Mouse (Mus musculus) lung, postnatal 10 days (tissue): Measurements from ENCODE around the gene Nrm.

ENCODE experiments used
- DNase-seq: peaks from one replicate; pipeline ENCODE4 v3.0.0; 2021

The Nrm gene

DNA sequence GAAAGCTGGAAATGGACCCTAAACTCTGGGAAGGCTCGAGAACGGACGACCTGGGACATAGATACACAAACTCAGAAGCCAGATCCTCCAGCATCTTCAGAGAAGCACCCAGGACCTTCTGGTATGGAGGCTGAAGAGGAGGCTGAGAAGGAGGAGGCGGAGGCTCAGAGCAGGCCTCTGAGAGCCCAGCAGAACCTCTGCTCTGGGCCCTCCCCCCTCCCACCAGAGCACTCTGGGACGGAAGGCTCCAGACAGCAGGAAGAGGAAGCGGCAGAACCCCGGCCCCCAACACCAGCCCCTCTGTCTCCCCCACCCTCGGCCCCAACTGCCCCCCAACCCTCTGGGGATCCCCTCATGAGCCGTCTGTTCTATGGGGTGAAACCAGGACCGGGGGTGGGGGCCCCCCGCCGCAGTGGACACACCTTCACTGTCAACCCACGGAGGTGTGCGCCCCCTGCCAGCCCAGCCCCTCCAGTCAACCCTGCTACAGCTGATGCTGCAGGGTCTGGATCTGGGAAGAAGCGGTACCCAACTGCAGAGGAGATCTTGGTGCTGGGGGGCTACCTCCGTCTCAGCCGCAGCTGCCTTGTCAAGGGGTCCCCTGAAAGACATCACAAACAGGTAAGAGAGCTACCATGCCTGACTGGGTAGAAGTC, 7.2 kb downstream of the Nrm start:
- peak; percentile 62 for DNase-seq

DNA sequence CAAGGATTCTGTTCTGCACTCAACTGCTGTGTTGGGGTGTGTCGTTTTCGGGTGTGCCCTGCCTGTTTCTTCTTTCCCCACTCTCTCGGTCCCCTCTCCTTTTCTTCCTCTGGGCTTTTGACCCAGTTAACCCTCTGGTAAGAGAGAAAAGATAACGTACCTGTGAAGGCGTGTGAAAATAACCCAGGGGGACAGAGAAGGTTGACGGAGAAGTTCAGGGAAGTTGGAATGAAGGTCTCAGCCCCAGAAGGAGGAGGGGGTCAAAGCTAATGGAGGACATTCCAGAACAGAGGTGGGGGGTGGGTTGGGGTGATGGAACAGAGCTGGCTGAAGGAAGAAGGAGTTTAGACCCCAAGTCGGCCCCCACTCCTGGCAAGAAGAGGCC, 7.8 kb downstream of the Nrm start:
- no peak for DNase-seq

DNA sequence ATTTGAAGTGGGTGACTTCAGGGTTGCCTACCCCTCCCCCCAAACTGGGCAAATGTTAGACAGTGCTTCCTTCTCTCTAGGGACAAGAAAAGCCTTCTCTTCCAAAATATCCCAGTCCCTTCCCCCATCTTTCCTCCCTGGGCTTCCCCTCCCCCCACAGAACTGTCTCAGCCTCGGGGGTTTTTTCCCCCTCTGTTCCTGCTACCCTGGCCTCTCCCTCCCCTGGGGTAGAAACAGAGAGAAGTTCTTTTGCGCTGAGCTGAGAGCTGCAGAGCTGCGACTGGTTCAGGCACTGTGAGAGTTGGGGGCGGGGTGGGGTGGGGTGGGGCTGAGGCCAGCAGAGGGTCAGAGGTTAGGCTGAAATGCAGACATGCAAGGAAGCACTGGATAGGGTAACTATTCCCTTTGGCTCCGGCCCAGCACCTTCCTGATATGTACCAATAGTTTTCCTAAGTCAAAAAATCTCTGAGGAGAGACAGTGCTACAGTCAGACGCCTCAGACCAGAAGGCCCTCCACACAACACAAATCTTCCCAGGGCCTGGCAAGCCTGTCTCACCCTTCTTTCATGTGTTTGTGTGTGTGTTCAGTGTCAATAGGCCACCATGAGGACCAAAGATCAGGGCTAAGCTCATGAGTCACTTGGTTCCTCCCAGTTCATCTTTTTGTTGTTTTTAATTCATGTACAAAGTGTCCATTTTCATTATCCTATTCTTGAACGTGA, 8.4 kb downstream of the Nrm start:
- DNase-seq: peak; percentile 69

DNA sequence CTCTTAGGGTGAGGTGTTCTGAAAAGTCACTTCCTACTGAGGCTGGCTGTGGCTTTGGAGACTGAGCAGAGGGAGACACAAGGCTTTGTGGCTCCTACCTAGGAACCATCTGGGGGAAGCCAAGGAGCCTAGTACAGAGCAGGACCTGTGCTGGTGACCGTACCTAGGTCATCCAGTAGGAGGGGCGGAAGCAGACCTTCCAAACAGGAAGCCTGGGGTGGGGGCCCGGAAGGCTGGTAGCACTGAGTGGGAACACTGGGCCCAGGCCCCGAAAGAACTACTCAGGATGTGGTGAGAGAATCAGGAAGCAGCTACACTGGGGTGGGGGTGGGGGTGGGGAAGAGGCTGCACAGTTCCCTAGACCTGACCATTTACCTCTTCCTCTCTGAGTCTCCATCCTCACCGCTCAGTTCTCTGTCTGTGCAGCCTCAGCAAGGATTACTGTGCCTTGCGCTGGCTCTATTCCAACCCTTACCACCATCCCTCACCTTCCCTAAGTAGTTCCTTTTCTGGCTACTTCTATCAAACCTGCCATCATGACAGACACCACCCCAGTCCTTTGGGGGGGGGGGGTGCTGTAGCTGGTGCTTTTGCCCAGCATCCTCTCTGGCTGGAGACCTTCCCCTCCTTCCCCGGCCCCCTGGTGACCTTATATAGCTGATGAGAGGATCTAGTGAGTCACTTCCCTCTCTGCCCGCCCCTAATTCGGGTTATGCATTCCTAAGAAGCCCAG, 9.2 kb downstream of the Nrm start:
- DNase-seq: peak; percentile 84

DNA sequence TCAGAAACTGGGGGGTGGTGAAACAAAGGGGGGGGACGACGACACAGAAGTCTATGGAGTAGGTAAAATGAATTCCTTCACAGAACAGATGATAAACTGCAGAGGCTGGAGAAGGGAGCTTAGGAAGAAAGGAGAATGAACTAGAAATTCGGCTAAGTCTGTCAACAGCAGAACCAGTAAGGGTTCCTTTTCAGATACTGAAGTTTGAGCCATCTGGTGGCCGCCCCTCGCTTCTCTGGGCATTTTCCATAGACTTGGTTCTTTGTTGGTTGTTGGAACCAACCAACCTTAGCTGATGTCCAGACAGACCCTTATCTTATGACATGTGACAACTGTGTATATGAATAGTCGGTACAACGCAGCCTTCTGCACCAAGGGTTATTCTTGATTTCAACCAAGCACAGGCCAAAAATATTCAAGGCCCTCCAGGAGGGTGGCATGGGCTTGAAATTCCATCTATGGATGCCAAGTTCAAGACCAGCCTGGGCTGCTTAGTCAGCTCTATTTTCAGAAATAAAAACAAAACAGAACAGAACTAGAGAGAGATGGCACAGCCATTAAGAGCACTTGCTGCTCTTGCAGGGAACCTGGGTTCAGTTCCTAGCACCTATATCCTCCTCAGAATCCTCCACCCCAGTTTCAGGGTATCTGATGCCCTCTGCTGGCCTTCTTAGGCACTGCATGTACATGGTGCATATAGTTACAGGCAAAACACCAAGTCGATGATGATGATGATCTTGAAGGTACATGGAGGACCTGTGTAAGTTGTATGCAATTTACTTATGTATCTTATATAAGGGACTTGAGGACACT, 10.0 kb downstream of the Nrm start:
- DNase-seq: peak; percentile 54

DNA sequence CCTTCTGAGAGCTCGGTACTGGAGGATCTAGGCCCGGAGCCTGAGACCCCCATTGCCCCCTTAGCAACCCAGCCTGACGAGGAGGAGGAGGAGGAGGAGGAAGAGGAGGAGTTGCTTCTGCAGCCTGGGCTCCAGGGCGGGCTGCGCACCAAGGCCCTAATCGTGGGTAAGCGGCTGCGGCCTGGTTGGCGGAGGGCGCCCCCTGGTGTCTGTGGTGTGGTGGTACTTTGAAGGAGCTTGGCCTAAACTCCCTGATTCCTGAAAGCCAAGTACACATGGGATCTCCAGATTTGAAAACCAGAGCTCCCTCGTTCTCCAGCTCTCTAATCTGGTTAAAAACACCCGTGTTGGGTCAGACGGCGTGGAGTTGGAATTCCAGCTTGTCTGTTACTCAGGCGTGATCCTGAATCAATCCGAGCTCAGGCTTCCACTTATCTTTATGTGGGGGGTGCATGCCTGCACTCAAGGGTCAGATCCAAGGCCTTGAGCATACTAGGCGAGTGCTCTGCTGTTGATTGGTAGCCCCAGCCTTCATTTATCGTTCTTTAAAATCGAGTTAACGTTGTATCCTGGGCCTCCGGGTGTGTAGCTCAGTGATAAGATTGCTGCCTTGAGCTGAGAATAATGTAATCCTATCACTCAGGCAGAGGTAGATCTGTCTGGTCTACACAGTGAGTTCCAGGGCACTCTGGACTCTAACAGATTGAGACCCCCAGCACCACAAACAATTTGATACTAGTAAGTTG, 12.8 kb downstream of the Nrm start:
- DNase-seq: peak; percentile 93

DNA sequence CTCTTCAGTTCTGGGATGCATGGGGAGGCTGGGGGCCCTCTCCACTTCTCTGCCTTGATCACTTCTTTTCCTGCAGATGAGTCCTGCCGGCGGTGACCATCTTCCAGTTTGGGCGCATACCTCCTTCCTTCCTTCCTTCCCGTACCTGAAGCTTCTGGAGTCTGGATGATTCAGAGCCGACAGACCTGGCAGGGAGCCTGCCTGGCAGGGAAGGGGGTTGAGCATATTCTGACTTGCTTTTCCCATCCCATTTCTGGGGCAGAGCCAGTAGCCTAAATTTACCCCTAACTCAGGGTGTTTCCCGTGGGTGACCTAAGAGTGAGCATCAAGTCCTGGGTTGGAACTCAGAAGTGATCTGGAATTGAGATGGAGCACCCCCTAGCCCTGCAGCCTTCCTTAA, 13.6 kb downstream of the Nrm start:
- peak; percentile 15 for DNase-seq

DNA sequence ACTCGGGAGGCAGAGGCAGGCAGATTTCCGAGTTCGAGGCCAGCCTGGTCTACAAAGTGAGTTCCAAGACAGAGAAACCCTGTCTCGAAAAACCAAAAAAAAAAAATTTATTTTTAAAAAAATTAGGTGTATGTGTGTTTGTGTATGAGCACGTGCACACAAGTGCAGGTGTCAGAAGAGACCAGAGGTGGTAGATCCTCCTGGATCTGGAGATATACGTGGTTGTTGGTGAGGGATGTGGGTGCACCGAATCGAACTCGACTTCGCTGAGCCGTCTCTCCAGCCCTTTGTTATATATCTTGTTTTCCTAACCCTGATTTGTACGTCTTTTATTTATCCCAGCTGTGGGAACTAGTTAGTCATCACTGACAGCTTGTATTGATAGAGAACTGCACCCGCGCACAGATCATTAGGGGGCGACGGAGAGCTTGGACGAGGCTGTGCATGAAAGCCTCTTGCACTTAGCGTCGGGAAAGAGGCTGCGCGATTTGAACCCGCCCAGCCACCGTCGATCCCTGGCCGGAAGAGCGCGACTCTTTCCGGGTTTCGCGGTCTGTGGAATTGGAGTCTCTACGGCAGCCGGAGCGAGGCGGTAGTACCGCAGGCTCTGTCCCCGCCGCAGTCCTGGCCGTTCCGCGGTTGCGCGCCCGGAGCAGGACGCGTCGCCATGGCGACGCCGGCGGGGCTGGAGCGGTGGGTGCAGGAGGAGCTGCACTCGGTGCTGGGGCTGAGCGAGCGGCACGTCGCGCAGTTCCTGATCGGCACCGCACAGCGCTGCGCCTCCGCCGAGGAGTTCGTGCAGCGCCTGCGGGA, 18.3 kb downstream of the Nrm start, which contains the start of gene Dhx16:
Dhx16 (plus strand) TSS at position 575 of the 813 bp plus-strand sequence.
- peak; percentile 98 for DNase-seq

DNA sequence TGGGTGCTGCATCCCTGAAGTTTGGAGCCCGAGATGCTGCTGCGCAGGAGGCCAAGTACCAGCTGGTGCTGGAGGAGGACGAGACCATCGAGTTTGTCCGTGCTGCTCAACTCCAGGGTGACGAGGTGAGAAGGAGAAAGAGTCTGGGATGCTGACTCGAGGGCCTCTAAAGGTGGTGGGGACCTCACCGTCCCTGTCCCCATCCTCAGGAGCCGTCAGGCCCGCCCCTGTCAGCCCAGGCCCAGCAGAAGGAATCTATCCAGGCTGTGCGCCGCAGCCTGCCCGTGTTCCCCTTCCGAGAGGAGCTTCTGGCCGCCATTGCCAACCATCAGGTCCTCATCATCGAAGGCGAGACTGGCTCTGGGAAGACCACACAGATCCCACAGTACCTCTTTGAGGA, 21.8 kb downstream of the Nrm start:
- no peak for DNase-seq

DNA sequence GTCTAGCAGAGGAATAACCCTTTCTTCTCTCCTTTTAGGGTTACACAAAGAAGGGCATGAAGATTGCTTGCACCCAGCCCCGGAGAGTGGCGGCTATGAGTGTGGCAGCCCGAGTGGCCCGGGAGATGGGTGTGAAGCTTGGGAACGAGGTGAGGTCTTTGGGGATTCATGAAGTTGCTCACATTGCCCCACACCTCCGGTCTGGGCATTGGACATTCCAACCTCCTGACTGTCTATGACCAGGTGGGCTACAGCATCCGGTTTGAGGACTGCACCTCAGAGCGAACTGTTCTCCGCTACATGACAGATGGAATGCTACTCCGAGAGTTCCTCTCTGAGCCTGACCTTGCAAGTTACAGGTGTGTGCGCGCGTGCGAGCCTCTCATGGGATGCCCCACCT, 22.7 kb downstream of the Nrm start:
- DNase-seq: no peak

DNA sequence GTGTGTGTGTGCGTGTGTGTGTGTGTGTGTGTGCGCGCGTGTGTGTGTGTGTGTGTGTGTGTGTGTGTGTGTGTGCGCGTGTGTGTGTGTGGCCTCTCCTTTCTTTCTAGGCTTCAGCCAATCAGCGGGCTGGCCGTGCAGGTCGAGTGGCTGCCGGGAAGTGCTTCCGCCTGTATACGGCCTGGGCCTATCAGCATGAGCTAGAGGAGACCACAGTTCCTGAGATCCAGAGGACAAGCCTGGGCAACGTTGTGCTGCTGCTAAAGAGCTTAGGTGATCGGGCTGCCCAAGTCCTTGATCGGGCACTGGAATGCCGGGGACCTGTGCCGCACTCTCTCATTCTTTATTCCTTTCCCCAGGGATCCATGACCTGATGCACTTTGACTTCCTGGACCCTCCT, 26.6 kb downstream of the Nrm start:
- DNase-seq: no peak

DNA sequence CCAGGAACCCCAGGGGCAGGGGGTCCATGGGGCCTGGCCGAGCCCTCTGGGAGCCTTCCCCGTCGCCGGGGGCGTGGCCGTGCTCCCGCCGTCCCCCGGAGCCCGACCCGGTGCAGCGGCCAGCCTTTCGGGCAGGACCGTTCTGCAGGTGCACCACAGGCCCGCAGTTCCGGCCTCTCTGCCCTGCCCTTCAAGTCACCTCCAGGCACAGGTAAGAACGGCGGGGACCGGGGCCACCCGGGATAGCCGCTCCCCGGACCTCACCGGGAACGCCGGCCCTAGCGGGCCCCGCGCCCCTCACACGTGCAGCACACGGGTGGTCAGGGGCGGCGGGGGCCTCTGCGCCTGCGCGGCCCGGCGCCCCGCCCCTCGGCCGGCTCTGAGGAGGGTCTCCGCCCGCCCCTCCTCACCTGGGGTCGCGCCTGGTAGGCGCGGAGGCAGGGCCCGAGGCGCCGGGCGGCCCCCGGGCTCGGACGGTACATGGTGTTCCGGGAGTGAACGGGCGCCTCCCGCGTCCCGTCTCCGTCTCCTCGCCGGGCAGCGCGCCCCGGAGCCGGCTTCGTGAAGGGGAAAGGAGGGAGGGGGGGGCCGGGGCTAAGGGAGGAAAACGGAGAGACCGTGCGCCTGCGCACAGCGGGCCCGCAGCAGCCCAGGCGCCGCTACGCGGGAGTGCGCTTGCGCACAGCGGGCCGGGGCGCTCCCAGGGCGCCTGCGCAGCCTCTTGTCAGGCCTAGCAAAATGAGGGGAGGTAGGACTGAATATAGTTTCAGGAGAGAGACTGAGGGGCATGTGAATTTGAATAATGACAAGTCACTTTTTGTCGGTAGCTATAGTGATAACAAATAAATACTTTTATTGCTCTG, 35.9 kb downstream of the Nrm start, which contains the start of gene 2310061I04Rik:
2310061I04Rik (minus strand) TSS at position 651 of the 863 bp plus-strand sequence.
- DNase-seq: peak; percentile 92

DNA sequence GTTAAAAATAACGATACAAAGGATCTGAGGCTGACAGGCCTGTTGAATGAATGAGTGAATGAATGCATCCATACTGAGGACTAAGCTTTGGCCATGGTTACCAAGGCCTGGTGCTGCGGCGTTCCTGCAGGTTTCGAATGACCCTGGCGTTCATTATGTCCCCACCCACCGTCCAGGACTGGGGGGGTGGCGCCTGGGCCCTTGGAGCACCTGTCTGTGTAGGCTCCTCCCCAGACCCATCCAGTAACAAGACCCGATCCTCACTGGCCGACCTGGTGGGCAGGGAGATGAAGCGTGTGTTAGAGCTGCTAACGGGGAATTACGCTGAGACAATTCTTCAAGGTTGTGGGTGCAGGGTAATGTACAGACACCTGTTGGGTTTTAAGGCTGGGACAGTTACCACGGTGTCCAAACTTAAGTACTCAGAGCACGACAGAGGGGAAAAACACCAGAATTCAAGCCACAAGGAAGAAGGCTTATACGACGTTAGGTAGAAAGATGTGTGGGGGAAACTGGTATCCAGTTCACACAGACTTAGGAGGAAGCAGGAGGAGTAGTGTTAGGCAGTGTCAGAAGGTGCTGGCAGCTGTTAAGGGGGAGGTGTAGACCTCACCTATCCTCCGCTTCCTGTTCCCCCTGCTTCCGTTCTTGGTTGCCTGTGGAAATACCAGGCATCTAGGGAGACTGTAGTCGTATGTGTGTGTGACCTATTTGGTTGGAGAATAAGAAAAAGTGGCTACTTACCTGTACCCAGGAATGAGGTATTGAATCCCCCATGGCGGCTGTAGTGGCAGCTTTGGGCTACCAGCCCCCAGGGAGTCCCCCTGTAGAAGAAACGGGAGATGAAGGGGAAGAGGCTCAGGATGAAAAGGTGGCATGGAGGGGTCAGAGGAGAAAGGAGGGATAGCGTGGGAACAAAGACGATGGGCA, 36.8 kb downstream of the Nrm start:
- no peak for DNase-seq

DNA sequence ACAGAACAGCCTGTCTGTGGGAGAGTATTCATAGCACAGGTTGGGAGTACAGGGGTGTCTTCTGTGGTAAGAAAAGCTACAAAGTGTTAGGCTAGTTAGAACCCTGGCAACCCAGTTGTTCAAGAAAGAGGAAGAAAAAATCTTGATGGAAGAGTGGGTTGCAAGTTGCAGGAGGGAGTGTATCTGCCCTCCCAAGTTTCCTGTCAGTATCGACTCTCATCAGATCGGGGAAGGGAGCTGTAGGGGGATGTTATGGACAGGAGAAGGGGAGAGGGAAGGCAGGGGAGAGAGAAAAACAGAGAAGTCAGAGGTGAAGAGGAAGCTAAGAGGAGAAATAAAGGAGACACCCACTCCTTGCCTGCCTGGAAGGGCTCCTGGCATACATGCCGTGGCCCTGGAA, 39.5 kb downstream of the Nrm start:
- DNase-seq: no peak

DNA sequence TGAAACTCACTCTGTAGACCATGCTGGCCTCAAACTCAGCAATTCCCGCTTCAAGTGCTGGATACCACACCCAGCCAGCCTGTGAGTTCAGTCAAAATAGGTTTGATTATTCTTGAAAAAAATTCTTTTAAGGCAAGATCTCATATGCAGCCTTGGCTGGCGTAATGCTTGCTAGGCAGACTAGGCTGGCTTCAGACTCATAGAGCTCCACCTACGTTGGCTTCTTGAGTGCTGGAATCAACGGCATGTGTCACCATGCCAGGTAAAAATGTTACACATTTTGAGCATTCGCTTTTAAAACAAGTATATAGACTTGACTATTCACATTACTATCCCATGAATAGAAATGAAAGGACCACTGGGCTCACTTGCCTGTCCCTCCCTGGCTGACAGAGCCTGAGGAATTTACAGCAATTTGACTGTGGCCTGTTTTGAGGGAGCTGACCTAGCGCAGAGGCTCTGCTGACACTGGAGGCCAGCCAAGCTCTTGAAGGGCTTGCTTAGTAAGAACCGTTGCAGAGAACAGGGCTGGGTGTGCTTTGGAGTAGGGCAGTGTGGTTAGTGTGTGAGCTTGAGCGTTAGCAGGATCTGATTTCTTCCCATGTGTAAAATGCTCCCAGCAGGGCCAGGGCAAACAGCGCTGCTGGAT, 42.3 kb downstream of the Nrm start:
- DNase-seq: peak; percentile 80

DNA sequence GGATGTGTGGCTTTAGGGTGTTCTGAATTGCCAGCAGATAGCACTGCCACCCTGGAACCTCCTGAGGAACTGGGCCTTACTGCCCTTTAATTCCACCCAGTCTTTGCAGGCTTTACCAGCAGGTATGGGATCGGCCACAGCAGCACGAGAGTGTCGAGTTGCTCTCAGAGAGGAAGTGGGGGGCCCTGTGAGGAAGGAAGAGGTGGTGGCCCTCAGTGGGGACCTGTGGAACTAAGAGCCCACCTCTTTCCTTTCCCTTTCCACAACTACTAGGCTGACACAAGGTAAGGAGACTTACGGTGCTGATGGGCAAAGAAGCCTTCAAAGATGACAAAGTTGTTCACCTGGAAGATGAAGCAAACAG, 42.9 kb downstream of the Nrm start:
- no peak for DNase-seq

DNA sequence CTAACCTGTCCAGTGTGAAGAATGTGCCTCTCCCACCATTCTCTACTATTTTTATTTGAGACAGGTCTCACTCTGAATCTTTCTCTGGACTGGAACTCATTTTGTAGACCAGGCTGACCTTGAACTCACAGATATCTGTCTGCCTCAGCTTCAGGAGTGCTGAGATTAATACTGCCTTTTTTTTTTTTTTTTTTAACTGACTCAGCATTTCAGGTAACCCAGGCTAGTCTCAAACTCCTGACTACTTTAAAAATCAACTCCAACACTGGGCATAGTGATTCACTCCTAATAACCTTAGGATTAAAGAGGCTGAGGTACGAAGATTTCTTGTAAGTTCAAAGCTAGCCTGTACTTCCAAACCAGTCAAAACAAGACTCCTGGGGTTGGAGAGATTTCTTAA, 44.5 kb downstream of the Nrm start:
- no peak for DNase-seq

DNA sequence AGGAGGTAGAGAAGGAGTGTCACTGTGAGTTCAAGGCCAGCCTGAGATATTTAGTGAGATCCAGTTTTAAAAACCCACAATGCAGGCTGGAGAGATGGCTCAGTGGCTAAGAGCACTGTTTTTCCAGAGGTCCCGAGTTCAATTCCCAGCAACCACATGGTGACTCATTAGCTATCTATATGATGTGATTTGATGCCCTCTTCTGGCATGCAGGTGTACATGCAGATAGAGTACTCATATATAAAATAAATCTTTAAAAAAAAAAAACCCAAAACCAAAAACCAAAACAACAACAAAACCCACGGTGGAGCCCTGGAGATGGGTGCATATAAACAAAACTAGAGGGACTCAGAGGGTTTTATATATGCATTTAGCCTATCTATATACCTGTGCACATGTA, 46.5 kb downstream of the Nrm start:
- DNase-seq: no peak
